Mouse (Mus musculus) leukemia stem cell, adult 10-12 weeks (primary cell): Measurements from ENCODE around the gene Zfp385c. TPM values are rescaled to one million over a fixed set of nuclear protein-coding genes. Genes with fewer than 3 reads are reported as not detected.

ENCODE experiments used
- polyA plus RNA-seq: library from polyadenylated mRNA; stranded (reverse); fragments of >175 nt; gene quantifications from 2 replicates; pipeline ENCODE4 v1.2.3, GENCODE M21; 2012; ENCODE audit warnings: low replicate concordance

Gene Zfp385c
- polyA plus RNA-seq: not detected in 2 replicates

DNA sequence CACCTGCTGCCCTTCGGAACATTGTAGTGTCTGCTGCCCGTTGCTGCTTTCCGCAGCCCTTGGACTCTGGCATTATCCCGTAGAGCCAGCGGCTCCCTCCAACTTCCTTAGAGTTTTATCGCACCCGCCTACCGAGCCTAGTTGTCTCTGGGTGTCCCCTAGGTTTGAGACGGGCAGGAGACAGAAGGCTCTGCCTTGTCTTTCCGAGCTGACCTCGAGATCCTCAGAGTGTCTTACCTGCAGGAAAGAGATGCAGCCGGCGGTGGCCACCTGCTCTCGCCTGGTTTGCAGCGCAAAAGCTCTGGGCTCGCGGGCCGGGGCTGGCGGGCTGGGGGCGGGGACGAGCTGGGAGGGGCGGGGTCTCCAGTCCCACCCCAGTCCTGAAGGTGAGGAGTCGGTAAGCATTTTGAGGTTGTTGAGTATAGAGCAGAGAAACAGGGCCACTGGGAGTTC lies at the start of gene Zfp385c:
Zfp385c (minus strand) TSS at position 292 of the 453 bp plus-strand sequence.

DNA sequence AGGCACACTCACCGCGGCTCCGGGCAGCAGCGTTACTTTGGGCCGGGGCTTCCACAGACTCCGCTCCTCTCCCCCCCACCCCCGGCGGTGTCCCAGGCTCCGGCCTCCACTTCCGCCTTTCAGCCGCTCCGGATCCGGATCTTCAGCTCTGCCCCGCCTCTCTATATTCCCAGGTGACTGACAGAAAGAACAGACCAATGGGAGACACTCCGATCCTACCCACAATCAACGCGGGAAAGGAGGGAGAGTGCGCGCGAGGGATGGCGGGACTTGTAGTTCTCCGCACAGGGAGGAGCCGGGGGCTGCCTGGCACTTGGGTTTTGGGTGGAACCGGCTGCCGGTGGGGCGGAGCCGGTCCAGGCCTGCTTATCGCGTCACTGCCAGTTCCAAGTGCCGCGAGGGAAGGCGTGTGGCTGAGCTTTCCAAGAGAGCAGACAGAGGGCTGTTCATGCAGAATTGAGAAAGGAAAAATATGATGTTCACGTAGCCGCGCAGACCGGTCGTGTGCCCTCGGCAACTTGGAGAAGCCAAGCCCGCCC lies 45.9 kb upstream of the Zfp385c start, which contains the start of gene Rab5c:
Rab5c (minus strand) TSS at position 150 of the 539 bp plus-strand sequence.

DNA sequence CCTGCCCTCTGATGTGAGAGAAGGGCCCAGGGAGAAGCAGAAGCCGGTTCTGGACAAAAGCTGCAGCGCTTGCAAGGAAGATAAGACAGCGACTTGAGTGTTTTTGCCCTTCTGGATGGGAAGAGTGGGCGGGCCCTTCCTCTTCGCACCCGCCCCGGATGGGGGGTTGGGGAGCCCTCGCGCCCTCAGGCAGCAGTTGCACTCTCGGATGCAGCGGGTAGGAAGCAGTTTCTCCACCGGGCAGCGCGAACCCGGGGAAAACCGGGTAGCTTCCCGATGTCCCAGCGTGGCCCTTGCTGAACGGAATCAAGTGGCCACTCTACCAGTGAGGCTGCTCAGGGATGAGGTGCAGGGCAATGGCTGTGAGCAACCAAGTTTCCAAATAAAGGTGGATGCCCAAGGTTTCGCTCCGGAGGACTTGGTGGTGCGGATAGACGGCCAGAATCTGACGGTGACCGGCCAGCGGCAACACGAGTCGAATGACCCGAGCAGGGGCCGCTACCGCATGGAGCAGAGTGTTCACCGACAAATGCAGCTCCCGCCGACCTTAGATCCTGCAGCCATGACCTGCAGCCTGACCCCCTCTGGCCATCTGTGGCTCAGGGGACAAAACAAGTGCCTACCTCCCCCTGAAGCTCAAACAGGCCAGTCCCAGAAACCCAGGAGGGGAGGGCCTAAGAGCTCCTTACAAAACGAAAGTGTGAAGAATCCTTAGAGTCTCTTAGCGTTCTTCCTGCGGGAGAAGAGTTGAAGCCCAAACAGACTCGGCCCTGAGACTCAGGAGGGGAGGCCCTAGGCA lies 21.7 kb upstream of the Zfp385c start, which contains the start of gene Hspb9:
Hspb9 (plus strand) TSS at position 116 of the 799 bp plus-strand sequence.

DNA sequence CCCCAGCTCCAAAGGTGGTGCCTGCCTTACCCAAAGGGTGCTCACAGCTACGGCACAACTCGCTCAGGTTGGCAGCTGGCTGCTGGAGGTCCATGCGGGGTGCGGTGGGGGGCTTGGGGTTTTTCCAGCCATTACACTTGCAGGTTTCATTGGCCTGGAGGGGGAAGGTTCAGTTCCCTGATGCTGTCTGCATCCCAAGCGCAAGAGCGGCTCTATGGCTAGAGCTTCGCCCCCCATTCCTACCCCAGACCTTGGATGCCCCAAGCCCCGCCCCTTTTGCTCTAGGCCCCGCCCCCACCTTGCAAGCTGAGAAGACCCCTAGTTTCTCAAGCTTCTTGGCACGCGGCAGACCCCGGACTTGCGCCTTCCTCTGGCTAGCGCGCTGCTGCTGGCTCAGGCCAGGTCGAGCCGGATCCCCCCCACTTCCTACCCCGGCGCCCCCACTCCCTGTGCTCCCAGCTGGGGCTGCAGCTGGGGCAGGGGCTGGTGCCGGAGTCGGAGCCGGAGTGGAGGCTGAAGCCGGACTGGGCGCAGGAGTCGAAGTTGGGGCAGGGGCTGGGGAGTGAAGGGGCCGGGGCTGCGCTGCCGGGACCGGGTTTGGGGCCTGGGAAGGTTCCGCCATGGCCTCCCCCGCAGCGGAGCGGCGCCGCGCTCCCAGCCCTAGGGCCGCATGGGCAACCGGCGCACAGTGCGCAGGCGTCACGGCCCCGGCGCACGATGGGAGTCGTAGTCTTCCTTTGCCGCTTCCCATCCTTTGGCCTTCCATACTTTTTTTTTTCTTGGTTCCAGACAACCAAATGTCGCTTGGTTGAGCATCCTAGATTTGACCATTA lies 19.7 kb upstream of the Zfp385c start, which contains the start of gene Kat2a:
Kat2a (minus strand) TSS at position 683 of the 833 bp plus-strand sequence.

DNA sequence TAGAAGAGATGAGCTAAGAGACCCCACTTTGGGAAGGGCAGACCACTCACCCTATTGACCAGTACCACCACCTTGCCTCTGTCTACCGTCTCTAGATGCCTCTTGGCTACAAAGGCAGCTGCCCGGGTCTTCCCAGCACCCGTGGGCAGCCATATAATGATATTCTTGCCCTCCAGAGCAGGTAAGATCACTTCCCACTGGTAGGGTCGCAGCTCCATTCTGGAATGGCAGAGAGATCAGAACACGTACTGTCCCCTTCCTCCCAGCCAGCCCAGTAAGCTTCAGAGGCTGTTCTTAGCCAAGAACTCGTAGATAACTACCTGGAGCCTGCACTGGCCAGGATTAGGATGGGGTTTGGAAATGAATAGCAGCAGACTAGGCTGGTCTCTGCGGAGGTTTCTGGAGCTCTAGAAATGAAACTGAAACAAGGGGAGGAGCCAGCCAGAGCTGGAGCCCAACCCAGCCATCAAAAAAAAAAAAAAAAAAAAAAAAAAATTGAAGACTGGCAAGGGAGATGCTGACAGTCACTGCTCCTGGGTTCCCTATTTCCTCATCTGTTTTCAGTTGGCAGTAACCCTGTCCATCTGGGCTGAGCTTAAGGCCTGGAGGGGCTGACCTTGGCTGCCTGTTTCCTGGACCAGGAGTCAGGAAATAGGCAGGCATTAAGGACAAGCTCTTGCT lies 11.7 kb upstream of the Zfp385c start, which contains the start of gene Dhx58:
Dhx58 (minus strand) TSS at position 421 of the 681 bp plus-strand sequence.

DNA sequence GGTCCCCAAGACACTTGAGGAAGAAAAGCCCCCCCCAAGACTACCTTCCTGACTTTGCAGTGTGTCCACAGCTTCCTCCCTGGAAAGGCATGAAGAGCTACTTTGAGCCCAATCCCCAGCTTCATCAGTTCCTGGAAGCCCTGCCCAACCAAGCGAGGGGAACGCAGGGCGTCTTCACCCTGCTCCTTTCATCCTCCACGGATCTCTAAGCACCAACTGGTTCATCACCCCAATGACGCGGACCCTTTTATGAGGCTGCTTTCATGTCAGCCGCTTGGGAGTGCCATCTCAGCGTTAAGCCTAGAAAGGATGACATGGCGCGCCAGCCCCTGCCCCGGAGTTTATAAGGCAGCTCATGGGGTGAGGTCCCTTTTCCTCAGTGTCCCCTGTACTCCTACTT lies 72.3 kb downstream of the Zfp385c start, which contains the start of gene Dnajc7:
Dnajc7 (minus strand) TSS at position 187 of the 400 bp plus-strand sequence.

DNA sequence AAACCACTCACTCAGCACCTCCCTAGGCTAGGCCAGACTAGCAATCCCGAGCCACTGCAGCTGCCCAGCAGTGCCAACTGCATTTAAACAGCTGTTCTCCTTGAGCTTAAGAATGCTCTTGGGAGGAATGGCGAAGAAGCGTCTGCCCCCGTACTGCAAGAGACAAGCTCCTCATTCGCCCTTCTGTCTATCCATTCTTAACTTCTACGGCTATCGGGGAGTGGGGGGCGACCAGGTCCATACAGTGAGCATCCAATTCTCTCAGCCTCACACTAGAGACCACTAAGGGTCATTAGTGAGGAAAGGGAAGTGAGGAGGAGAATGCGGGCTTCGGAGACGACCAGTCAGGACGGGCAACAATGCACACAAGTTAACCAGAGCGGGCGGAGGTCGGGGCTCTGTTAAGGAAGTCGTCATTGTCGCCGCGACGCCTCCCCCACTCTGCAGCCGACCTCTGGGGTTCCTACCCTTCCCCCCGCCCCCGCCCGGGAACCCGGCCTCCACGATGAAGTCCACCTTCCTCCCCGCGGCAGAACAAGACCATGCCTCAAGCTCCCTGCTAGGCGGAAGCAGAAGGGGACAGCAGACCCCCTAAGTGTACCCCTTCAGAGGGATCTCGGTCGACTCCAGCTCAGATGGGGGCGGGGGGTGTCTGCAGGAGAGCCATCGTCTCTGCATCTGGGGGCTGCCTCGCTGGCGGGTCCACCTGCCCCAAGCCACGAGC lies 73.3 kb downstream of the Zfp385c start, which contains the start of gene Nkiras2:
Nkiras2 (plus strand) TSS at position 484 of the 724 bp plus-strand sequence.

Other genes with a start within 250 kb of the Zfp385c start
- gene Klhl11, start 219.7 kb downstream of the Zfp385c start, polyA plus RNA-seq: 2.6 and 3.0 TPM in 2 replicates
- gene Acly, start 164.5 kb downstream of the Zfp385c start, polyA plus RNA-seq: 4.5 and 57.8 TPM in 2 replicates
- gene Ttc25, start 146.8 kb downstream of the Zfp385c start, polyA plus RNA-seq: not detected in 2 replicates
- gene Cnp, start 117.6 kb downstream of the Zfp385c start, polyA plus RNA-seq: 26.2 and 47.0 TPM in 2 replicates
- gene Nkiras2, start 73.2 kb downstream of the Zfp385c start, polyA plus RNA-seq: 15.7 and 34.6 TPM in 2 replicates
- 21.8 and 31.1 TPM in 2 replicates for gene Dnajc7, start 72.3 kb downstream of the Zfp385c start, polyA plus RNA-seq
- 28.8 and 34.9 TPM in 2 replicates for gene Dhx58, start 11.8 kb upstream of the Zfp385c start, polyA plus RNA-seq
- 93.8 and 113 TPM in 2 replicates for gene Kat2a, start 20.0 kb upstream of the Zfp385c start, polyA plus RNA-seq
- gene Hspb9, start 21.4 kb upstream of the Zfp385c start, polyA plus RNA-seq: 0.71 TPM in 1 of 2 replicates, not detected in the other
- 394 and 541 TPM in 2 replicates for gene Rab5c, start 45.8 kb upstream of the Zfp385c start, polyA plus RNA-seq
- 0.09 and 0.55 TPM in 2 replicates for gene Kcnh4, start 67.5 kb upstream of the Zfp385c start, polyA plus RNA-seq
- gene Hcrt, start 70.5 kb upstream of the Zfp385c start, polyA plus RNA-seq: not detected in 2 replicates
- gene Ghdc, start 78.5 kb upstream of the Zfp385c start, polyA plus RNA-seq: 6.6 and 9.5 TPM in 2 replicates
- 27.4 and 38.6 TPM in 2 replicates for gene Stat5b, start 158.3 kb upstream of the Zfp385c start, polyA plus RNA-seq
- 25.8 and 32.3 TPM in 2 replicates for gene Stat5a, start 166.9 kb upstream of the Zfp385c start, polyA plus RNA-seq
- 22.0 and 45.8 TPM in 2 replicates for gene Stat3, start 247.1 kb upstream of the Zfp385c start, polyA plus RNA-seq